Mouse (Mus musculus) thymus, adult 2 months (tissue): ENCODE results near the gene Tnfrsf12a. TPM values are rescaled to one million over a fixed set of nuclear protein-coding genes. Genes with fewer than 3 reads are reported as not detected.

ENCODE experiments used
- DNase-seq: peaks from one replicate; pipeline ENCODE4 v3.0.0; 2021
- H3K27ac ChIP-seq: fragments of 200-500 bp; 2 replicates; pipeline ENCODE4 v1.5.1; 2012; ENCODE audit warnings: low read length, control low read depth; ENCODE audit not compliant: control insufficient read depth, insufficient read depth
- H3K27me3 ChIP-seq: fragments of 200-500 bp; 2 replicates; pipeline ENCODE4 v1.6.1; 2012; ENCODE audit warnings: mild to moderate bottlenecking, low read length, moderate library complexity, mixed read lengths; ENCODE audit not compliant: control insufficient read depth, insufficient read depth
- H3K36me3 ChIP-seq: fragments of 200-500 bp; 2 replicates; pipeline ENCODE4 v1.6.1; 2012; ENCODE audit warnings: mild to moderate bottlenecking, low read length, moderate library complexity; ENCODE audit not compliant: control insufficient read depth, insufficient read depth
- H3K4me1 ChIP-seq: fragments of 200-500 bp; replicated peaks from 2 replicates; pipeline ENCODE4 v1.6.1; 2012; ENCODE audit warnings: low read length; ENCODE audit not compliant: control insufficient read depth, insufficient read depth
- H3K4me3 ChIP-seq: fragments of 200-500 bp; 2 replicates; pipeline ENCODE4 v1.5.1; 2012; ENCODE audit warnings: mild to moderate bottlenecking, low read length, control low read depth, moderate library complexity; ENCODE audit not compliant: control insufficient read depth, insufficient read depth
- CTCF ChIP-seq: fragments of 200-500 bp; IDR thresholded peaks from 2 replicates; pipeline ENCODE4 v1.5.1; 2012; ENCODE audit warnings: mild to moderate bottlenecking, control low read depth, low read length, moderate library complexity, borderline replicate concordance; ENCODE audit not compliant: control insufficient read depth, poor library complexity, insufficient read depth; ENCODE audit errors: extremely low read depth
- POLR2A ChIP-seq: fragments of 200-500 bp; IDR thresholded peaks from 2 replicates; pipeline ENCODE4 v1.6.1; 2012; ENCODE audit warnings: mild to moderate bottlenecking, low read length, control low read depth, moderate library complexity; ENCODE audit not compliant: control insufficient read depth, poor library complexity, insufficient read depth; ENCODE audit errors: extremely low read depth
- WGBS: fragments of 180-500 bp; shearing (Covaris S2); methylation state at CpG from one replicate; pipeline ENCODE4 v1.1.7; 2018; 5-methylcytosine and 5-hydroxymethylcytosine counted together
- polyA plus RNA-seq: library from polyadenylated mRNA; depleted of rRNA; stranded (reverse); fragments of >200 nt; gene quantifications from 2 replicates; pipeline ENCODE4 v1.2.3, GENCODE M21; 2012

The Tnfrsf12a gene
- polyA plus RNA-seq, 1 experiment: 10.2 TPM

- no peaks in the 10 kb centered on the region for H3K27me3 ChIP-seq
- no peak overlapping the region for H3K4me3 ChIP-seq
- no peak overlapping the region for H3K27ac ChIP-seq
- H3K36me3 ChIP-seq: peaks cover 6% of the 10 kb centered on the region; the same call in 1 of the 2 replicates
- DNase-seq: no peak
- TF ChIP-seq POLR2A: no peak
- TF ChIP-seq CTCF: no peak
- 98% methylated on average over 7 of the region's 7 CpGs for WGBS
- H3K4me1 ChIP-seq: peaks cover 6% of the 10 kb centered on the region
Measured at GRCm38 (mm10) chr17:23670516-23671074, 6.7 kb downstream of the Tnfrsf12a start.

GRCm38 (mm10) chr17:23665511-23665910, 11.8 kb downstream of the Tnfrsf12a start:
- Histone ChIP-seq H3K4me1 (peaks cover 7% of the 10 kb centered on the region; the same call in 1 of the 2 replicates), H3K27ac (no peak overlapping the region), H3K4me3 (no peak overlapping the region), H3K36me3 (peaks cover 6% of the 10 kb centered on the region; the same call in 1 of the 2 replicates), H3K27me3 (peaks cover 1% of the 10 kb centered on the region; the same call in 1 of the 2 replicates)
- 94% methylated on average over 14 of the region's 14 CpGs for WGBS
- no peak for DNase-seq
- no peak for TF ChIP-seq POLR2A
- no peak for TF ChIP-seq CTCF

DNA sequence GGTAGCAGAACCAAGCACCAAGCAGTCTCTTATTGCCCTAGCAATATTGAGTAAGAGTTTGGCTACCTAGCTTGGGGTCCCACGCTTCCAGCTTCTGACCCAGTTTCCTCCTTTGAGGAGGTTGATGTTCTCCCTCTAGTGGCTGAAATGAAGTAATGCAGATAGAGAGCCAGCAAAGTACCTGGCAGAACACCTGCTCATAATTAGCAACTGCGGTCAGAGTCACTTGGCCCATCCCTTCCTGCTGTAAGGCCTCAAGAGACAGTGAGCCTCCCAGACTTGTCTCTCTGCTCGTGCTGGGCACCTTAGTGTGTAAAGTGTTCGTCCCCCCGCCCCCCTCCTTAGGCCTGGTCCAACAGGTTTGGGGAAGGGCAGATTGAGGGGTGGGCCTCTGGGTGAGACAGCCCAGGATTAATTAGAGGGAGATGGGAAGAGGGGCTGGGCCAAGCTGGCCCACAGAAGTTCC, 12.7 kb downstream of the Tnfrsf12a start:
- 39% methylated on average over 5 of the region's 5 CpGs for WGBS
- no peak overlapping the region for H3K27ac ChIP-seq
- H3K27me3 ChIP-seq: peaks cover 5% of the 10 kb centered on the region; the same call in 1 of the 2 replicates
- peaks cover 6% of the 10 kb centered on the region; the same call in 1 of the 2 replicates for H3K36me3 ChIP-seq
- no peak overlapping the region for H3K4me3 ChIP-seq
- TF ChIP-seq POLR2A (no peak), CTCF (peak; percentile 52; the same call in 1 of the 2 replicates)
- H3K4me1 ChIP-seq: peaks cover 10% of the 10 kb centered on the region; the same call in 1 of the 2 replicates
- peak; percentile 21 for DNase-seq

DNA sequence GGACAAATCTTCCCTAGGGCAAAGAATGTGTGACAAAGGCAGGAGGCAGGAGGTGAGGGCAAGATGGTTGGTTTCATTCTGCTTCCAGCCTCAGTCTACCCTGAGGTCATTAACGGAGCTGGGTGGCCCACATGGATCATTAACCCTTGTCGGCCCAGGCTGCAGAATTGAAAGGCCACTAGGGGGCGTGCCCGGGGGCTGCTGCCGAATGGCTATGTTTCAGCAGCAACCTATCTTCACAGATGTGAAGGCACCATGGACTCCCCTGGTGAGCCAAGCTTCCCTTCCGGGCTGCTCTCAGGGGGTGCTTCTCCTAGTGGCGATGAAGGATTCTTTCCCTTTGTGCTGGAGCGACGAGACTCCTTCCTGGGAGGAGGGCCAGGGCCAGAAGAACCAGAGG, 15.7 kb downstream of the Tnfrsf12a start:
- DNase-seq: peak; percentile 38
- 12% methylated on average over 9 of the region's 9 CpGs for WGBS
- H3K27me3 ChIP-seq: peaks cover 5% of the 10 kb centered on the region; the same call in 1 of the 2 replicates
- TF ChIP-seq CTCF: peak; percentile 77; the same call in 1 of the 2 replicates
- no peak for TF ChIP-seq POLR2A
- H3K36me3 ChIP-seq: no peaks in the 10 kb centered on the region
- no peak overlapping the region for H3K4me3 ChIP-seq
- peaks cover 10% of the 10 kb centered on the region; the same call in 1 of the 2 replicates for H3K4me1 ChIP-seq
- H3K27ac ChIP-seq: no peak overlapping the region

- H3K27ac ChIP-seq: no peak overlapping the region
- no peaks in the 10 kb centered on the region for H3K36me3 ChIP-seq
- H3K27me3 ChIP-seq: peaks cover 5% of the 10 kb centered on the region; the same call in 1 of the 2 replicates
- WGBS: 4% methylated on average over 14 of the region's 14 CpGs
- no peak for DNase-seq
- H3K4me3 ChIP-seq: no peak overlapping the region
- no peak for TF ChIP-seq POLR2A
- TF ChIP-seq CTCF: no peak
- peaks cover 10% of the 10 kb centered on the region; the same call in 1 of the 2 replicates for H3K4me1 ChIP-seq
Measured at GRCm38 (mm10) chr17:23660876-23661200, 16.4 kb downstream of the Tnfrsf12a start.

DNA sequence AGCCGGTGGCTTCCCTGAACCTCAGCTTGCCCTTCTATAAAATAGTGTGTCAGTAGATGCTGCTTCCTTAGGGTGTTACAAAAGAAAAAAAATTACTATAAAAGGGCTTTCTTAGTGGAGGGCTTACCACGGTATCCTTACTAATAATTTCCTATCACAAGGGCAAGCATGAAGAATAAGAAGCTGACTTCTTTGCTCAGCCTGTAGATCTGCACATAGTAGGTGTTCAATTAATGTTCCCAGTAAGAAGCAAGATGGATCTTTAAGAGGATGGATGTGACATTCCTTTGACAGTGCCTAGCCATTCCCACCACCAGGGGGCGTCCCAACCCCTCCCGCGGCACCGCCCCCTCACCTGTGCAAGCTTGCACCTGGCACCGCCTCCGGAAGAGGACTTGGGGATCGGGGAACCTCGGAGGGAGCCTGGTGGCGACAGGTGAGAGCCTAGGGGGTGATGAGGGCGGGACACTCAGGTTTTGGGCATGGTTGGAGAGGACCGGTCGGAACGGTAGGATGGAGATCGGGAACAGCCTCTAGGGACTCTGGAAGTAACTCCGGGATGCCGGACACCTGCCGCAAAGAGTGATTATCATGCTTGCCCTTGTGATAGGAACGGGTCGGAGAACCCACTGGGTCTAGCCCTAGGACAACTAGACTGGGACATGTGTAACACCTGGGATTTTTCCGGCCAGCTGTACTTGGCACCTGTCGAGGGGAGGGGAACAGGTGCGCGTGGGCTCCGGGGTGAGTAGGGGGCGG, 17.0 kb downstream of the Tnfrsf12a start, which contains the start of gene Bicdl2:
Gene Bicdl2 (plus strand): TSS at position 390 of the 759 bp plus-strand sequence.
- H3K4me1 ChIP-seq: peaks cover 10% of the 10 kb centered on the region; the same call in 1 of the 2 replicates
- TF ChIP-seq POLR2A: no peak
- peak; percentile 79; the same call in 1 of the 2 replicates for TF ChIP-seq CTCF
- no peaks in the 10 kb centered on the region for H3K36me3 ChIP-seq
- H3K27me3 ChIP-seq: peaks cover 5% of the 10 kb centered on the region; the same call in 1 of the 2 replicates
- peak; percentile 36 for DNase-seq
- H3K27ac ChIP-seq: no peak within 1 kb of the TSS
- H3K4me3 ChIP-seq: no peak within 1 kb of the TSS
- WGBS: 8% methylated on average over 27 of the region's 27 CpGs
